Comparison of ENCODE assay signal across 8 mouse cellular contexts in genomic region chr8:46216838-46217237, GRCm38 (mm10). TPM values are rescaled to one million over a fixed set of nuclear protein-coding genes. Genes with fewer than 3 reads are reported as not detected.
DNase-seq lines count a peak whose midpoint lies in the region; ATAC-seq and TF ChIP-seq lines count a peak whose summit lies in the region.

No protein-coding gene starts in this region.

- TF ChIP-seq POLR2A in bone marrow macrophage, adult 2 months (IDR thresholded peaks at IDR 0.05; ENCODE audit: borderline replicate concordance, low read depth, low read length), result no peak

- peak overlapping the region; percentile 46; the same call in 1 of the 2 replicates for H3K9ac ChIP-seq in intestine, embryonic 14.5 days (ENCODE audit: low read length)

- ATAC-seq in intestine, embryonic 14.5 days (replicated peaks; ENCODE audit: low FRiP score, low TSS enrichment, low read depth), result peak; percentile 74
- ATAC-seq in megakaryocyte progenitor cell, adult 5-6 weeks (replicated peaks; ENCODE audit: poor library complexity), result peak; percentile 97

- peak; percentile 81 for DNase-seq in embryo, embryonic 10.5 days (ENCODE audit: low spot score)
- peak; percentile 36 to 58 for DNase-seq in gastrocnemius, postnatal 36 days
- peak; percentile 75 for DNase-seq in intestine, embryonic 14.5 days (ENCODE audit: low spot score)
- DNase-seq in left cerebral cortex, postnatal 10 days (ENCODE audit: extremely low spot score in 1 of 2, low spot score in 2 of 2), result peak; percentile 31 to 81
- peak; percentile 90 for DNase-seq in skeletal muscle tissue, adult 2 months (ENCODE audit: low read depth, low spot score)
- no peak for DNase-seq in yolk sac, embryonic 10.5 days (ENCODE audit: low spot score)

- intact Hi-C loops in gastrocnemius, postnatal 36 days (cut with DNase I), result no loop called here
- intact Hi-C loops in left cerebral cortex, postnatal 10 days (cut with DNase I), result no loop called here

- no peaks in the 10 kb centered on the region for H3K27me3 ChIP-seq in intestine, embryonic 14.5 days (replicated peaks; ENCODE audit: control insufficient read depth, insufficient read depth, low read length)

- peak overlapping the region; percentile 12 for H3K4me3 ChIP-seq in bone marrow macrophage, adult 2 months (ENCODE audit: insufficient read depth, low read length)
- H3K4me3 ChIP-seq in intestine, embryonic 14.5 days (ENCODE audit: low read depth, low read length), result peak overlapping the region; percentile 40

- TF ChIP-seq CTCF in bone marrow macrophage, adult 2 months (IDR thresholded peaks at IDR 0.05; ENCODE audit: low read depth, low read length), result no peak

- peak overlapping the region; percentile 62 for H3K4me2 ChIP-seq in intestine, embryonic 14.5 days (ENCODE audit: low read length)

- H3K4me1 ChIP-seq in bone marrow macrophage, adult 2 months (ENCODE audit: control insufficient read depth, insufficient read depth, low read length), result peaks cover under 1% of the 10 kb centered on the region; the same call in 1 of the 2 replicates
- H3K4me1 ChIP-seq in intestine, embryonic 14.5 days (replicated peaks; ENCODE audit: control insufficient read depth, insufficient read depth, low read length), result 0 out of 2 replicates have a peak, but pooled peaks cover 4% of the 10 kb centered on the region

- WGBS in intestine, embryonic 14.5 days, result 3% methylated on average over 14 of the region's 14 CpGs

- no peaks in the 10 kb centered on the region for H3K36me3 ChIP-seq in intestine, embryonic 14.5 days (ENCODE audit: control insufficient read depth, insufficient read depth, low read length)

- no peaks in the 10 kb centered on the region for H3K9me3 ChIP-seq in intestine, embryonic 14.5 days (ENCODE audit: control insufficient read depth, low read length)

- H3K27ac ChIP-seq in bone marrow macrophage, adult 2 months (ENCODE audit: insufficient read depth, low read depth, low read length), result no peak overlapping the region
- peak overlapping the region; percentile 43; the same call in 1 of the 2 replicates for H3K27ac ChIP-seq in intestine, embryonic 14.5 days (ENCODE audit: low read depth)

RNA-seq across cellular contexts. Expression of gene Slc25a4, which starts 5.8 kb away (rescaled TPM):
- 105 and 111 TPM in 2 replicates for polyA plus RNA-seq in bone marrow macrophage, adult 2 months (2012; ENCODE audit: insufficient read depth, insufficient read length, missing spikeins)
- total RNA-seq in gastrocnemius, postnatal 36 days (2021), result 1,000 to 10,000 TPM; 2,982 to 3,031 TPM
- 516 and 522 TPM in 2 replicates for polyA plus RNA-seq in intestine, embryonic 14.5 days (2014; fragmentation: Nextera tagmentation; extraction: Ambion mirVana)
- 100 to 1,000 TPM; 666 to 701 TPM for total RNA-seq in left cerebral cortex, postnatal 10 days (2021)
- 87.5 and 94.7 TPM in 2 replicates for total RNA-seq in megakaryocyte progenitor cell, adult 5-6 weeks (2015)
- total RNA-seq in megakaryocyte progenitor cell, adult 5-6 weeks (2017), result 157 and 166 TPM in 2 replicates

Comparison
In these comparisons a context has a peak if more than half of its experiments do, and no peak if none do; other contexts are left out.
1. RNA of gene Slc25a4, which starts 5.8 kb away (total RNA-seq): 2,982 to 3,031 TPM in gastrocnemius, postnatal 36 days; 666 to 701 TPM in left cerebral cortex, postnatal 10 days and 87.5 to 166 TPM in megakaryocyte progenitor cell, adult 5-6 weeks; every median in the first group is over 4 times any median in the second.